ENCODE assay signal across 11 mouse cellular contexts in the genomic region with DNA sequence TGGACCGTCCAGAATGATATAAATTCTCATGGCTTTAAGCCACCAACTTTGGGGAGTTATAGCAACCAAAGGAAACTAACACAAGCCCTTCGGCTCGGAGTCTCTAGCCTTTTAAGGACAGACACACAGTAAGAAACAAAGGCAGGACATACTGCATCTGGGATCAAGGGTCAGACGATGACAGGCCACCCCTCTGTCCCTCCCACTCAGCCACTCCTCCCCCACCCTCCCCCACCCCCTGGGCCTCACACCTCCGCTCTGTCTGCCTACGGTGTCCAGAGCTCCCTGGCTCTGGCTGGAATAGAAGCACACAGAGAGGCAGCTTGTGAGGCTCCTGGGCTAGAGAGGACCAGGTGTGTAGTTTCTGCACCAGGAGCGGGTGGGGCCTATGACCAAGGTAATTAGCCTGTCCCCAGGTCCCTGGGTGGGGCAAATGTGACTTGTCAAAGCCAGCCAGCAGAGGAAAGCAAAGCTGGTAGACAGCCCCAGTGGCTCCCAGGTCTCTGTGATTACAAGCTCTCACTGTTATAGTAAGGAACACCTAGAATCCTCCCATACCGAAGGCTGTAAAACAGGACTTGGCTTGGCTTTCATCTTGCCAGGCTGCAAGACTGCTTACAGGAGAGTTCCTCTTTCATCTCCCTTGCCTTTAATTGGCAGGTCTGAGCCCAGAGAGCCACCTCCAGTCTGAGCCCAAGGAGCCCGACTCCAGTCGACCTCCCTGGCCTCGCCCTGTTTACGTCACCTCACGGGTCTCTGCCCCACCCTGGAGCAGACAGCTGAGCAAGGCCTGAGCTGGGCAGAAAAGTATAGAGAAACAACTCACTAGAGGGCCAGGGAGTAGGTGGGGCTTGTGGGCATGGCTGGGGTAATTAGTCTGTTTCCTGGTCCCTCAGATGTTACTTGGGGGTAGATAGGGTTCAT. TPM values are rescaled to one million over a fixed set of nuclear protein-coding genes. Genes with fewer than 3 reads are reported as not detected.
A peak's percentile ranks its signal among the peaks of the same experiment; 100 is the strongest.
DNase-seq lines count a peak whose midpoint lies in the region; ATAC-seq and TF ChIP-seq lines count a peak whose summit lies in the region.
"Had no signal": no experiment of that assay in that cellular context is flagged by ENCODE, and none has a peak within 500 bp of the region (broad histone marks: within the 10 kb centered on the region; RNA-seq: fewer than 3 reads in every experiment).

No protein-coding gene starts in this region.

- H3K27ac ChIP-seq in gastrocnemius, adult 2 months = peak overlapping the region; percentile 89
- no peak overlapping the region for H3K27ac ChIP-seq in lung, embryonic 16.5 days (ENCODE audit: low read length)
- no peak overlapping the region for H3K27ac ChIP-seq in limb, embryonic 11.5 days (replicated peaks; ENCODE audit: low read depth, low read length)
- peak overlapping the region; percentile 59 for H3K27ac ChIP-seq in stomach, embryonic 16.5 days (ENCODE audit: low read length)

- no peaks in the 10 kb centered on the region for H3K36me3 ChIP-seq in lung, embryonic 16.5 days (ENCODE audit: control insufficient read depth, insufficient read depth, low read length)
- H3K36me3 ChIP-seq in limb, embryonic 11.5 days (ENCODE audit: control insufficient read depth, insufficient read depth, low read length) = no peaks in the 10 kb centered on the region
- H3K36me3 ChIP-seq in stomach, embryonic 16.5 days (ENCODE audit: control insufficient read depth, insufficient read depth, low read length) = no peaks in the 10 kb centered on the region

- 45% methylated on average over 13 of the region's 13 CpGs for WGBS in lung, embryonic 16.5 days
- 27% methylated on average over 13 of the region's 13 CpGs for WGBS in limb, embryonic 11.5 days
- WGBS in stomach, embryonic 16.5 days = 39% methylated on average over 13 of the region's 13 CpGs

- peak; percentile 39; the same call in 1 of the 2 replicates for ATAC-seq in lung, embryonic 16.5 days (ENCODE audit: low read depth)
- no peak for ATAC-seq in limb, embryonic 11.5 days (ENCODE audit: insufficient number of reproducible peaks, low FRiP score, low TSS enrichment, low read depth)
- ATAC-seq in stomach, embryonic 16.5 days (ENCODE audit: insufficient read depth, low FRiP score) = peak; percentile 71

- TF ChIP-seq CTCF in gastrocnemius, adult 2 months (IDR thresholded peaks at IDR 0.05) = no peak

- intact Hi-C loops in gastrocnemius, adult 2 months (cut with DNase I) = no loop called here

- H3K4me2 ChIP-seq in lung, embryonic 16.5 days (ENCODE audit: low read depth, low read length) = no peak overlapping the region
- no peak overlapping the region for H3K4me2 ChIP-seq in limb, embryonic 11.5 days (ENCODE audit: low read depth, severe bottlenecking)
- H3K4me2 ChIP-seq in stomach, embryonic 16.5 days (ENCODE audit: low read depth, low read length) = no peak overlapping the region; the same call in 1 of the 2 replicates

- no peaks in the 10 kb centered on the region for H3K27me3 ChIP-seq in lung, embryonic 16.5 days (ENCODE audit: control insufficient read depth, insufficient read depth, low read depth, low read length)
- H3K27me3 ChIP-seq in limb, embryonic 11.5 days (ENCODE audit: control insufficient read depth, insufficient read depth, low read length) = no peaks in the 10 kb centered on the region
- H3K27me3 ChIP-seq in stomach, embryonic 16.5 days (ENCODE audit: control insufficient read depth, insufficient read depth, low read length) = no peaks in the 10 kb centered on the region

- no peaks in the 10 kb centered on the region for H3K9me3 ChIP-seq in lung, embryonic 16.5 days (ENCODE audit: control insufficient read depth, low read length)
- H3K9me3 ChIP-seq in limb, embryonic 11.5 days (ENCODE audit: control insufficient read depth, low read length) = no peaks in the 10 kb centered on the region
- H3K9me3 ChIP-seq in stomach, embryonic 16.5 days (replicated peaks; ENCODE audit: control insufficient read depth, low read length) = no peaks in the 10 kb centered on the region

- DNase-seq in gastrocnemius, adult 2 months = peak; percentile 33
- no peak for DNase-seq in gastrocnemius, postnatal 25 days
- DNase-seq in lung, postnatal 36 days = no peak
- peak; percentile 51 for DNase-seq in limb, embryonic 11.5 days (ENCODE audit: low spot score)
- no peak for DNase-seq in layer of hippocampus, adult 9-11 months
- DNase-seq in kidney, postnatal 10 days = no peak
- DNase-seq: adrenal gland, postnatal 25 days; lung, postnatal 10 days; thymus, postnatal 25 days had no signal

- no peak overlapping the region for H3K9ac ChIP-seq in lung, embryonic 16.5 days (ENCODE audit: low read length)
- H3K9ac ChIP-seq in limb, embryonic 11.5 days (ENCODE audit: low read length) = no peak overlapping the region
- no peak overlapping the region for H3K9ac ChIP-seq in stomach, embryonic 16.5 days (ENCODE audit: low read length)

- H3K4me3 ChIP-seq in gastrocnemius, adult 2 months = no peak overlapping the region
- no peak overlapping the region for H3K4me3 ChIP-seq in lung, embryonic 16.5 days (ENCODE audit: low read length)
- H3K4me3 ChIP-seq in limb, embryonic 11.5 days (ENCODE audit: low read depth, low read length) = no peak overlapping the region
- no peak overlapping the region for H3K4me3 ChIP-seq in stomach, embryonic 16.5 days (replicated peaks; ENCODE audit: low read length)

- H3K4me1 ChIP-seq in lung, embryonic 16.5 days (replicated peaks; ENCODE audit: control insufficient read depth, insufficient read depth, low read length) = peaks cover 16% of the 10 kb centered on the region
- H3K4me1 ChIP-seq in limb, embryonic 11.5 days (ENCODE audit: control insufficient read depth, insufficient read depth, low read length) = peaks cover 6% of the 10 kb centered on the region
- H3K4me1 ChIP-seq in stomach, embryonic 16.5 days (ENCODE audit: control insufficient read depth, insufficient read depth, low read length) = peaks cover 19% of the 10 kb centered on the region

RNA-seq across cellular contexts. Expression of a gene that starts 28.9 kb away (rescaled TPM):
- total RNA-seq in gastrocnemius, adult 2 months (2021) = 1 to 10 TPM; 2.1 to 2.4 TPM
- total RNA-seq in gastrocnemius, postnatal 25 days (2021) = 1 to 10 TPM; 1.9 to 2.0 TPM
- polyA plus RNA-seq in lung, embryonic 16.5 days (2015; fragmentation: Nextera tagmentation; extraction: Ambion mirVana) = 45.5 and 48.2 TPM in 2 replicates
- 7.1 and 8.3 TPM in 2 replicates for polyA plus RNA-seq in limb, embryonic 11.5 days (2014; fragmentation: Nextera tagmentation; extraction: Ambion mirVana)
- polyA plus RNA-seq in stomach, embryonic 16.5 days (2015; fragmentation: Nextera tagmentation; extraction: Ambion mirVana) = 45.4 and 53.6 TPM in 2 replicates

RNA-seq across cellular contexts. Expression of a gene that starts 37.9 kb away (rescaled TPM):
- 100 to 1,000 TPM; 124 to 136 TPM for total RNA-seq in gastrocnemius, adult 2 months (2021)
- 100 to 1,000 TPM in 1 of 2 experiments, 10 to 100 TPM in 1; 36.1 to 131 TPM for total RNA-seq in gastrocnemius, postnatal 25 days (2021)
- polyA plus RNA-seq in lung, embryonic 16.5 days (2015; fragmentation: Nextera tagmentation; extraction: Ambion mirVana) = 27.3 and 27.6 TPM in 2 replicates
- polyA plus RNA-seq in limb, embryonic 11.5 days (2014; fragmentation: Nextera tagmentation; extraction: Ambion mirVana) = 2.3 and 2.4 TPM in 2 replicates
- polyA plus RNA-seq in stomach, embryonic 16.5 days (2015; fragmentation: Nextera tagmentation; extraction: Ambion mirVana) = 13.2 and 15.5 TPM in 2 replicates

Comparison
In these comparisons a context has a peak if more than half of its experiments do, and no peak if none do; other contexts are left out.
1. DNase-seq: peak in gastrocnemius, adult 2 months (single experiment) and limb, embryonic 11.5 days (single experiment); none in gastrocnemius, postnatal 25 days (single experiment), lung, postnatal 36 days (single experiment), layer of hippocampus, adult 9-11 months (single experiment) and kidney, postnatal 10 days (single experiment).
2. H3K27ac ChIP-seq: peak in gastrocnemius, adult 2 months (single experiment) and stomach, embryonic 16.5 days (single experiment); none in lung, embryonic 16.5 days (single experiment) and limb, embryonic 11.5 days (single experiment).